Mouse (Mus musculus) CD4-positive, CD25-positive, alpha-beta regulatory T cell, adult 4 months (primary cell): ENCODE measurements around the gene Dclre1a. TPM values are rescaled to one million over a fixed set of nuclear protein-coding genes. Genes with fewer than 3 reads are reported as not detected.

Experiments used
- polyA plus RNA-seq, 2 experiments: library from polyadenylated mRNA; unstranded; fragments of 100-300 nt; shearing (Covaris generic); gene quantifications; one replicate each; pipeline ENCODE4 v1.2.1; 2017

The Dclre1a gene
- polyA plus RNA-seq, 2 experiments from 2014 or later = 11.2 to 16.2 TPM

Other genes starting within 250 kb of the Dclre1a start
- under 1 TPM in 1 of 2 experiments, not detected in 1; 0.15 TPM for gene Nrap, start 158.2 kb downstream of the Dclre1a start, polyA plus RNA-seq
- gene Casp7, start 151.1 kb downstream of the Dclre1a start, polyA plus RNA-seq = 10 to 100 TPM; 32.7 to 45.4 TPM
- gene Plekhs1, start 86.6 kb downstream of the Dclre1a start, polyA plus RNA-seq = under 1 TPM in 1 of 2 experiments, not detected in 1; 0.13 TPM
- gene Nhlrc2, start within 50 bp of the Dclre1a start, polyA plus RNA-seq = 1 to 10 TPM; 6.8 to 7.8 TPM
- not detected for gene Adrb1, start 174.0 kb upstream of the Dclre1a start, polyA plus RNA-seq